Mouse (Mus musculus) lung, embryonic 14.5 days (tissue): ENCODE results near the gene Adk. TPM values are rescaled to one million over a fixed set of nuclear protein-coding genes. Genes with fewer than 3 reads are reported as not detected.
A peak's percentile ranks its signal among the peaks of the same experiment; 100 is the strongest.

Source experiments
- ATAC-seq: fragments of 200-750 bp; cut with Nextera tagmentation; 2 replicates; pipeline ENCODE4 v1.8.0; 2017; ENCODE audit warnings: mild to moderate bottlenecking, moderate TSS enrichment, moderate library complexity; ENCODE audit not compliant: insufficient read depth
- DNase-seq: peaks from one replicate; pipeline ENCODE4 v3.0.0-alpha.2; 2015
- H3K27ac ChIP-seq: fragments of 300-500 bp; sonication (generic); 2 replicates; pipeline ENCODE4 v1.5.1; 2014; ENCODE audit warnings: low read depth, mild to moderate bottlenecking, moderate library complexity
- H3K27me3 ChIP-seq: fragments of 300-500 bp; sonication (generic); 2 replicates; pipeline ENCODE4 v1.6.1; 2014; ENCODE audit warnings: low read length, control low read depth; ENCODE audit not compliant: insufficient read depth
- H3K36me3 ChIP-seq: fragments of 300-500 bp; sonication (generic); 2 replicates; pipeline ENCODE4 v1.6.1; 2014; ENCODE audit warnings: control low read depth; ENCODE audit not compliant: insufficient read depth
- H3K4me1 ChIP-seq: fragments of 300-500 bp; sonication (generic); 2 replicates; pipeline ENCODE4 v1.6.1; 2014; ENCODE audit warnings: antibody characterized with exemption, control low read depth; ENCODE audit not compliant: insufficient read depth
- H3K4me2 ChIP-seq: fragments of 300-500 bp; sonication (generic); 2 replicates; pipeline ENCODE4 v1.6.1; 2014; ENCODE audit warnings: mild to moderate bottlenecking
- H3K4me3 ChIP-seq: fragments of 300-500 bp; sonication (generic); 2 replicates; pipeline ENCODE4 v1.5.1; 2014; ENCODE audit warnings: low read depth, low read length
- H3K9ac ChIP-seq: fragments of 300-500 bp; sonication (generic); 2 replicates; pipeline ENCODE4 v1.6.1; 2014
- H3K9me3 ChIP-seq: fragments of 300-500 bp; sonication (generic); 2 replicates; pipeline ENCODE4 v1.6.1; 2016; ENCODE audit warnings: low read depth, low read length, control low read depth
- CTCF ChIP-seq: IDR thresholded peaks from 2 replicates; pipeline ENCODE4 v1.5.1; 2016; ENCODE audit warnings: antibody characterized with exemption, low read depth
- WGBS: fragments of 180-500 bp; shearing (Covaris S2); extraction: QIAGEN DNeasy Blood & Tissue Kit; methylation state at CpG from one replicate; pipeline ENCODE4 v1.1.7; 2014; 5-methylcytosine and 5-hydroxymethylcytosine counted together
- polyA plus RNA-seq: library from polyadenylated mRNA; unstranded; fragments of >200 nt; fragmentation: Nextera tagmentation; extraction: Ambion mirVana; gene quantifications from 2 replicates; pipeline ENCODE4 v1.2.1, GENCODE M21; 2014

The Adk gene
- polyA plus RNA-seq, 1 experiment from 2014 or later = 218 TPM

DNA sequence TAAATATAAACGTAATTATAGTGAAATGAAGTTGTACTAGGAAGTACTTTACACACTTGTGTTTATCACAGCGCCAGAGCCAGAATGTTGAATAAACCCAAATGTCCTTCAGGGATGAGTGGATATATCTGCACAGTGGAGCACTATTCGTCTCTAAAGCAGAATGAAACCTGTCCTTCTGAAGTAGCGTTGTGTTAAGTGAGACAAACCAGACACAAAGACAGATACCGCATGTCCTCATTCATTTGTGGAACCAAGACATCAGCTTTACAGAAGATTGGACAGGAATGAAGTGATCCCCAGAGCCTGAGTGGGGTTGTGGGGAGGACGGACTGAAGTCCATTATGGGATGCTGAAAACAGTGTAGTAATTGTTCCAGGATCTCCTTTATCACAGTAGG is 126.0 kb downstream of the Adk start:
- Histone ChIP-seq H3K4me3 (no peak overlapping the region), H3K27ac (no peak overlapping the region), H3K27me3 (no peaks in the 10 kb centered on the region), H3K36me3 (no peaks in the 10 kb centered on the region), H3K9ac (no peak overlapping the region), H3K4me2 (no peak overlapping the region), H3K9me3 (no peaks in the 10 kb centered on the region), H3K4me1 (no peaks in the 10 kb centered on the region)
- WGBS = 78% methylated on average over 6 of the region's 6 CpGs
- ATAC-seq = no peak
- DNase-seq = no peak
- no peak for TF ChIP-seq CTCF

DNA sequence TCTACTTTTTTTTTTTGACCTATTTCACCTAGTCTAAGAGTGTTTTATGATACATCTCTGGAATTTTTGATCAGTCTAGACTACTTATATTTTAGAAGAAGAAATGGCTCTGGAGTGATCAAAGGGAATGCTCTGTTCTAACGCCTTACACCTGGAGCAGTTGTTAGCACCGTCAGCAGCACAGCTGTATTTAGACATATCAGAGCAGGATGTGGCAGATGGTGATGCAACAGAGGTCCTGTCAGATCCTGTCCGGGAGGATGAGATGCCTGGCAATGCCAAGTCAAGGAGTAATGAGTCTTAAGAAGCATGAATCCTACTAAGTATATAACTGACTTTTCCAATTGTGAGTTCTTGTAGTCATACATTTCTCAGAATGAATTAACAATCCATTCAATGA is 128.7 kb downstream of the Adk start:
- no peak overlapping the region for H3K4me3 ChIP-seq
- H3K27ac ChIP-seq = no peak overlapping the region
- no peak overlapping the region for H3K4me2 ChIP-seq
- ATAC-seq (no peak), DNase-seq (no peak)
- 40% methylated on average over 3 of the region's 3 CpGs for WGBS
- H3K4me1 ChIP-seq = no peaks in the 10 kb centered on the region
- no peaks in the 10 kb centered on the region for H3K9me3 ChIP-seq
- H3K9ac ChIP-seq = no peak overlapping the region
- no peaks in the 10 kb centered on the region for H3K27me3 ChIP-seq
- H3K36me3 ChIP-seq = no peaks in the 10 kb centered on the region
- TF ChIP-seq CTCF = no peak

DNA sequence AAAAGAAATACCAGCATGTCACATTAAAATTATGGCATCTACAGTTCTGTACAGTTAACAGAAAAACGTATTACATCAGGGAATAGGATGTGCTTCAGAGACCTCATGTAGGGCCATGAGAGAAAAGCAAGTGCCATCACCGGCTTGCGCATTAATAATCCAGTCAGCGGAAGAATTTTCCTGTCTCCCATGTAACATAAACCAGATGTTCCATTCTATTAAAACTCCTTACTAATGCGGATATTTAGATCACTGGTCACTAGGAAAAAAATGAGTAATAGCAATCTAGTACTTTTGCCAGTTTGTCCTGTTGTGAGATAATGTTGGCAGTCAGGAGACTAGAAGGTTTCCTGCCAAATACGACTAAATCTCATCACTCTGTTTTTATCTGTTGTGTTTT is 139.6 kb downstream of the Adk start:
- no peak overlapping the region for H3K27ac ChIP-seq
- H3K4me1 ChIP-seq = no peaks in the 10 kb centered on the region
- H3K9me3 ChIP-seq = no peaks in the 10 kb centered on the region
- no peaks in the 10 kb centered on the region for H3K36me3 ChIP-seq
- WGBS = 57% methylated on average over 6 of the region's 6 CpGs
- H3K4me3 ChIP-seq = no peak overlapping the region
- H3K27me3 ChIP-seq = no peaks in the 10 kb centered on the region
- DNase-seq = peak; percentile 26
- no peak for ATAC-seq
- no peak overlapping the region for H3K9ac ChIP-seq
- H3K4me2 ChIP-seq = no peak overlapping the region
- TF ChIP-seq CTCF = no peak

DNA sequence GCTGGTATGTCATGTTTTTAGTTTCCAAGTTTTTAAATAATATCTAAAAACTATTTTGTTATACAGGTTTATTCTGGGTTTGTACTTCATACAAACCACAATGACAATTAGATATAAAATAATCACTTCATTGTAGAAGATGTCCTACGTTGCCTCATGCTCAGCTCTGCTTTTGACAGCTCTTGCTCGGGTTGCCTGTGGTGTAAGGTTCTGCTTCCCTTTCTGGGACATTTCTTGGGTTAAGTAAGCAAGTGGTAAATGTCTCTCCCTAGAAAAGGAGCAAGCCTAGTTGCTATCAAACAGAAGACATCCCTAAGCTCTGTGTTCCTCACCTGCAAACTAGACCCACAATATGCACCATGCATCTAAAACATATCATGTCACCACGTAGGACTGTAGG is 140.4 kb downstream of the Adk start:
- Histone ChIP-seq H3K4me1 (no peaks in the 10 kb centered on the region), H3K9me3 (no peaks in the 10 kb centered on the region), H3K27ac (no peak overlapping the region), H3K4me2 (no peak overlapping the region), H3K4me3 (no peak overlapping the region), H3K9ac (no peak overlapping the region), H3K27me3 (no peaks in the 10 kb centered on the region), H3K36me3 (no peaks in the 10 kb centered on the region)
- no peak for ATAC-seq
- TF ChIP-seq CTCF = no peak
- WGBS = 87% methylated on average over 3 of the region's 3 CpGs
- DNase-seq = no peak

DNA sequence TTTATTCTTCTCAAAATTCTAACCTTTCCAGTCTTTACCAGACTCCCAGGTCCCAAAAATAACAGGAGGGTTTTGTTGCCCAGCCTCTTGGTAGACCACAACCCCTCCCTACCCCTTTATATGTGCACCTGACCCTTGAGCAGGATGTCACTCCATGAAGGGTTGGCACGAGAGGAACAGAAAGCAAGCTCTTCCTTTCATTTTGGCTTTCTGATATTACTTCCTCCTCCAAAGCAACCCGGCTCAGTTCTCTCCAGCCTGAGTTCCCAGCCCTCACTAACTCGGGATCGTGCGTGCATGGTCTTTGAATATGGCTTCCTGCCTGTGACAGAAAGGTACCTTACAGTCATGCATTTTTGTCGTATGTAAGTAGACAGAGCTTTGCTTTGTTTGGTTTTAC is 142.0 kb downstream of the Adk start:
- no peak for TF ChIP-seq CTCF
- Histone ChIP-seq H3K4me3 (no peak overlapping the region), H3K27me3 (no peaks in the 10 kb centered on the region), H3K4me1 (no peaks in the 10 kb centered on the region), H3K9ac (no peak overlapping the region), H3K36me3 (no peaks in the 10 kb centered on the region), H3K9me3 (no peaks in the 10 kb centered on the region), H3K27ac (no peak overlapping the region; the same call in 1 of the 2 replicates), H3K4me2 (no peak overlapping the region)
- DNase-seq (peak; percentile 36), ATAC-seq (no peak)
- 61% methylated on average over 6 of the region's 6 CpGs for WGBS

DNA sequence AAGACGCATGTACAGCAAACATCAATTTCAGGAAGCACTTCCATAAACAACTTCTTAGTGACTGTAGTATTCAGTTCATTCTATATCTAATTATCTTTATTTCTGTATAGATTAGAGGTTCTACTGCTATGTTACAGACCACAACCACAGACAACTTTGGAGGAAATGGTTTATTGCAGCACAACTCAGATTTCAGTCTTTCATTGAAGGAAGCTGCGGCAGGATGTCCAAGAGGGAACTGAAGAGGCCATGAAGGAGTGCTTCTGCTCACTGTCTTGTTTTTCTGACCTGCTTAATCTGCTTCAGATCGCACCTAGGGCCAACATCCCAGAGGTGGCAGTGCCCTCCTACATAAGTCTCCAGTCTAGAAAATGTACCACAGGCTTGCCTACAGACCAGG is 148.5 kb downstream of the Adk start:
- TF ChIP-seq CTCF = no peak
- Histone ChIP-seq H3K9me3 (no peaks in the 10 kb centered on the region), H3K4me2 (no peak overlapping the region), H3K9ac (no peak overlapping the region), H3K27ac (no peak overlapping the region), H3K36me3 (no peaks in the 10 kb centered on the region), H3K4me3 (no peak overlapping the region), H3K27me3 (no peaks in the 10 kb centered on the region), H3K4me1 (no peaks in the 10 kb centered on the region)
- ATAC-seq (no peak), DNase-seq (no peak)
- 63% methylated on average over 3 of the region's 3 CpGs for WGBS

DNA sequence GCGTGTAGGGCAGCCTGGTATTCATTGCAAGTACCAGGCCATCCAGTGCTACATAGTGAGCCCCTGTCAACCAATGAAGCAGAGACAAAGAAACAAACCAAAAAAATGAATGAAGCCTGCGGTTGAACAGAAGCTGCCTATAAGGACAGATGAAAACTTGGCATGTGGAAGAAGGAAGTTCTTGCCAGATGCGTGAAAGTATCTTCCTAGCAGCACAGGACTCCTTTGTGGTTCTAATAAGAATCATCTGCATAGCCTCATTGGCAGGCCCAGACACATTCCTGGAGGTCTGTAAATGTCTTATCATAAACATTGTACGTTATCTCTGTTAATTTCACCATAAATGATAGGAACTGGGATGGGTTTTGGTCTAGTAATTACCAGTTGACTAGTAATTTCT is 154.1 kb downstream of the Adk start:
- Histone ChIP-seq H3K4me3 (no peak overlapping the region), H3K9me3 (no peaks in the 10 kb centered on the region), H3K27ac (no peak overlapping the region), H3K9ac (no peak overlapping the region), H3K4me2 (no peak overlapping the region), H3K36me3 (no peaks in the 10 kb centered on the region), H3K27me3 (no peaks in the 10 kb centered on the region), H3K4me1 (no peaks in the 10 kb centered on the region)
- DNase-seq = no peak
- ATAC-seq = no peak
- TF ChIP-seq CTCF = no peak
- 83% methylated on average over 4 of the region's 4 CpGs for WGBS

DNA sequence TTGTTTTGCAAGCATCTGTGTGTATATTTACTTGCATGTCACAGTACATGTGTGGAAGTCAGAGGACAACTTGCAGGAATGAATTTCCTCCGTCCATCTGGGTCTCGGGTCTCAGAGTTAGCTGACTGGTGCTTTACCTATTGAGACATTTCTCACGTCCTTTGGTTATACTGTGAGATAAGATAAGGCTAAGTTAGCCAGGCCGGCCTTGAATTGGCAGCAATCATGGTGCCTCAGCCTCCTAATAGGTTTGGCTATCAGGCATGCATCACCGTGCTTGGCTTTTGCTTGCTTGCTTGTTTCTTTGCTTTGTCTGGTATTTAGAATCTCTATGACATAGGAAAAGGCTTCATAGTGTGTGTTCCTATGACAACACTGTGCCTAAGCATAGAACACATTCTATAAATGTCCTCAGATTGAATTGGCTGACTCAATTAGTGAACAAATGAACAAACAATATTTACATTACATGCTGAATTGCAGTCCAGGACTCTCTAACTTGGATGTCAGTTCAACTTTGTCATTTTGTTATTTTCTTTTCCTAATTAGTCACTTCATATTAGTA is 169.3 kb downstream of the Adk start:
- WGBS = 26% methylated on average over 5 of the region's 5 CpGs
- ATAC-seq = no peak
- Histone ChIP-seq H3K27me3 (no peaks in the 10 kb centered on the region), H3K9me3 (no peaks in the 10 kb centered on the region), H3K27ac (no peak overlapping the region), H3K9ac (no peak overlapping the region), H3K36me3 (no peaks in the 10 kb centered on the region), H3K4me2 (no peak overlapping the region), H3K4me3 (no peak overlapping the region), H3K4me1 (no peaks in the 10 kb centered on the region)
- DNase-seq = no peak
- no peak for TF ChIP-seq CTCF
